Mouse (Mus musculus) liver, embryonic 15.5 days (tissue): ENCODE data around the gene Zfp217. TPM values are rescaled to one million over a fixed set of nuclear protein-coding genes. Genes with fewer than 3 reads are reported as not detected.
"Not testable (repeated sequence)": the region's sequence is repeated elsewhere in the genome, so short reads cannot be mapped to it uniquely, and the experiment has no call there.

Experiments
- ATAC-seq: fragments of 200-750 bp; cut with Nextera tagmentation; 2 replicates; pipeline ENCODE4 v1.8.0; 2017; ENCODE audit warnings: moderate number of reproducible peaks, mild to moderate bottlenecking, moderate library complexity; ENCODE audit not compliant: insufficient read depth
- H3K27ac ChIP-seq: fragments of 300-500 bp; sonication (generic); replicated peaks from 2 replicates; pipeline ENCODE4 v1.5.1; 2015; ENCODE audit warnings: mild to moderate bottlenecking, inconsistent platforms
- H3K27me3 ChIP-seq: fragments of 300-500 bp; sonication (generic); 2 replicates; pipeline ENCODE4 v1.6.1; 2015; ENCODE audit warnings: mild to moderate bottlenecking, inconsistent platforms
- H3K36me3 ChIP-seq: fragments of 300-500 bp; sonication (generic); replicated peaks from 2 replicates; pipeline ENCODE4 v1.6.1; 2015; ENCODE audit warnings: moderate library complexity, mild to moderate bottlenecking, inconsistent platforms
- H3K4me1 ChIP-seq: fragments of 300-500 bp; sonication (generic); replicated peaks from 2 replicates; pipeline ENCODE4 v1.6.1; 2015; ENCODE audit warnings: inconsistent platforms
- H3K4me2 ChIP-seq: fragments of 300-500 bp; sonication (generic); 2 replicates; pipeline ENCODE4 v1.6.1; 2015; ENCODE audit warnings: moderate library complexity, mild to moderate bottlenecking, inconsistent platforms
- H3K4me3 ChIP-seq: fragments of 300-500 bp; sonication (generic); replicated peaks from 2 replicates; pipeline ENCODE4 v1.5.1; 2015; ENCODE audit warnings: mild to moderate bottlenecking, inconsistent platforms
- H3K9ac ChIP-seq: fragments of 300-500 bp; sonication (generic); 2 replicates; pipeline ENCODE4 v1.6.1; 2015; ENCODE audit warnings: moderate library complexity, mild to moderate bottlenecking, inconsistent platforms
- H3K9me3 ChIP-seq: fragments of 300-500 bp; sonication (generic); replicated peaks from 2 replicates; pipeline ENCODE4 v1.6.1; 2016; ENCODE audit warnings: inconsistent platforms
- WGBS: fragments of 180-500 bp; shearing (Covaris S2); methylation state at CpG from one replicate; pipeline ENCODE4 v1.1.7; 2015; ENCODE audit warnings: mixed read lengths; ENCODE audit not compliant: insufficient replicate concordance; 5-methylcytosine and 5-hydroxymethylcytosine counted together
- polyA plus RNA-seq: library from polyadenylated mRNA; unstranded; fragments of >200 nt; fragmentation: Nextera tagmentation; extraction: Ambion mirVana; gene quantifications from 2 replicates; pipeline ENCODE4 v1.2.1, GENCODE M21; 2015

Gene Zfp217
- polyA plus RNA-seq, 1 experiment from 2014 or later = 3.4 TPM

DNA sequence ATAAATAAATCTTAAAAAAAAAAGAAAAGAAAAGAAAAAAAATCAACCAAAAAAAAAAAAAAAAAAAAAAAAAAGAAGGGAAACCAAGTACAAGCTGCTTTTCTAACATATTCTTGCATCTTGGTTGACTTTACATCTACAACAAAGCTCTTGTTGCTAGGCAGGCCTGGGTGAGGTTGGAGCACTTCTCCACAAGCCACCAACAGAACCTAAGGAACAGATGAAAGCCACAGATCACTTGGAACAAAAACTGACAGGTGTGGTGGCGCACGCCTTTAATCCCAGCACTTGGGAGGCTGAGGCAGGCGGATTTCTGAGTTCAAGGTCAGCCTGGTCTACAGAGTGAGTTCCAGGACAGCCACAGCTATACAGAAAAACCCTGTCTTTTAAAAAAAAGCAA is 32.9 kb upstream of the Zfp217 start:
- not testable (repeated sequence) for H3K4me3 ChIP-seq, H3K36me3 ChIP-seq, ATAC-seq, H3K27ac ChIP-seq, H3K4me2 ChIP-seq, H3K9me3 ChIP-seq, H3K9ac ChIP-seq, H3K27me3 ChIP-seq
- 84% methylated on average over 3 of the region's 3 CpGs for WGBS
- H3K4me1 ChIP-seq = peaks cover 42% of the 10 kb centered on the region

DNA sequence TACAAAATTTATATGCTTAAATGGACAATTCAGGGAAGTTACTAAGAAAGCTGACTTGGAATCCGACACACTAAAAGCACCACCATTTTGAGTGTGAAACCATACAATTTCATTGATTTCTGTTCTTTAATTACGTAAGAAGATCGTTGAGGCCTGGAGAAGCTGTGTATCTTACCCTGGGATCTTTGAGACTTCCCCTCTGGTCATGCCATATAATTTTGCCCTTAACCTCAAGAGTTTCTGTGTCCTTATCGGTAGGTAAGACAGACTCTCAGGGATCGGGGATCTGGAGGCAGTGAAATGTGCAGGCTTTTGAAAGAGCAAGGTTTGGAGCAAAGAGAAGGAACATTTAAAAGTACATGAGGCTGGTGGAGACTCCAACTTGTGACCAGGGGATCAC is 31.4 kb upstream of the Zfp217 start:
- H3K36me3 ChIP-seq = no peaks in the 10 kb centered on the region
- no peak overlapping the region for H3K9ac ChIP-seq
- no peak overlapping the region for H3K4me3 ChIP-seq
- no peak overlapping the region for H3K4me2 ChIP-seq
- H3K27me3 ChIP-seq = no peaks in the 10 kb centered on the region
- H3K4me1 ChIP-seq = peaks cover 42% of the 10 kb centered on the region
- no peak for ATAC-seq
- WGBS = 36% methylated on average over 5 of the region's 5 CpGs
- H3K9me3 ChIP-seq = no peaks in the 10 kb centered on the region
- H3K27ac ChIP-seq = no peak overlapping the region

DNA sequence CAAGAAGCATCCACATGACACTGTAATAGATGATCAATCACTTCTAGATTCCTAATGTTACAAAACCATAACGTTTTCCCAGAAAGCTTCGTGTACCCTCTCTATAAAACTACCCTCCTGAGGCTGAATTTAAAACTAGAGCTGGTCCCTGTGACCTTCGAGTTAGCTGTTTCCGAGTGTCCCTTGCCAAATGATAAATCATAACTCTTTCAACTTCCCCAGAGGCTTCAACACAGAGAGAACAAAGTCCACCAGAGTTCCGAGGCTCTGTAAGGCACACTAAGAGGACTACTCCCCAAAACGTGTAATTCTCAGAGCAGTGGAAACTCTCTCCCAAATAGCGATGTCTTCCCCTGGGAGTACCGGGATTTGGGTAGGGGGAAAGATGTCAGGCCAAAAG is 29.4 kb upstream of the Zfp217 start:
- no peak overlapping the region for H3K27ac ChIP-seq
- H3K36me3 ChIP-seq = no peaks in the 10 kb centered on the region
- H3K4me3 ChIP-seq = no peak overlapping the region
- H3K27me3 ChIP-seq = no peaks in the 10 kb centered on the region
- no peak overlapping the region; the same call in 1 of the 2 replicates for H3K4me2 ChIP-seq
- ATAC-seq = no peak
- peaks cover 46% of the 10 kb centered on the region for H3K4me1 ChIP-seq
- H3K9ac ChIP-seq = no peak overlapping the region
- 30% methylated on average over 8 of the region's 8 CpGs for WGBS
- no peaks in the 10 kb centered on the region for H3K9me3 ChIP-seq

DNA sequence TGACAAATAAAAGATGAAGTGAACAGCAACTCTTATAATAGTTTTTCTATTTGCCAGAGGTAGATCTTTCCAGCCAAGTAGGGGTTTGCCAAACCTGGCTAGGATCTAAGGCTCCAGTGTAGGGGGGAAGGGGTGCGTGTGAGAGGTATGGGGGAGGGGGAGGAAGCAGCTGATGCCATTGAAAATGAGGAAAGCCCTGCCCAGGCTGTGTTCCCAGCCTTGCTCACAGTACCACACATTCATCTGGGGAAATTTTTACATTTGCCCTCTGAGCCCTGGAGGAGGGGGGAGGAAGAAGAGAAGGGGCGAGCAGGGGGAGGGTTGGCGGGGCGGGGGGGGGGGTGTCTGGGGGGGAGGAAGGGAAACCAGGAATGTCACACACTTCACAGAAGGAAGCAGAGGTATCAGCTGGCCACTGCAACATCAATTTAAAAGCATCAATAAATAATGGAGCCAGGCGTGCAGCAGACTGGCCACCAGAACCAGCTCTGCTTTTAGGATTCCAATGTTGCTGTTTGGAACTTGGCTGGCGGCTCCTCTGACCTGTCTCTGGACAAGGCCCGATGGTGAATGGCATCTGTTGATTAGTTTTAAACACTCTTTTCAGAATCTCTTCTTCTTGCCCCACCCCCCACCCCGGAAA is 28.5 kb upstream of the Zfp217 start:
- Histone ChIP-seq H3K36me3 (no peaks in the 10 kb centered on the region), H3K9ac (no peak overlapping the region), H3K4me3 (no peak overlapping the region), H3K27ac (0 out of 2 replicates have a peak overlapping the region, but pooled peaks have one; percentile 66), H3K9me3 (no peaks in the 10 kb centered on the region), H3K4me1 (peaks cover 46% of the 10 kb centered on the region), H3K4me2 (no peak overlapping the region), H3K27me3 (no peaks in the 10 kb centered on the region)
- no peak for ATAC-seq
- 51% methylated on average over 6 of the region's 8 CpGs for WGBS

DNA sequence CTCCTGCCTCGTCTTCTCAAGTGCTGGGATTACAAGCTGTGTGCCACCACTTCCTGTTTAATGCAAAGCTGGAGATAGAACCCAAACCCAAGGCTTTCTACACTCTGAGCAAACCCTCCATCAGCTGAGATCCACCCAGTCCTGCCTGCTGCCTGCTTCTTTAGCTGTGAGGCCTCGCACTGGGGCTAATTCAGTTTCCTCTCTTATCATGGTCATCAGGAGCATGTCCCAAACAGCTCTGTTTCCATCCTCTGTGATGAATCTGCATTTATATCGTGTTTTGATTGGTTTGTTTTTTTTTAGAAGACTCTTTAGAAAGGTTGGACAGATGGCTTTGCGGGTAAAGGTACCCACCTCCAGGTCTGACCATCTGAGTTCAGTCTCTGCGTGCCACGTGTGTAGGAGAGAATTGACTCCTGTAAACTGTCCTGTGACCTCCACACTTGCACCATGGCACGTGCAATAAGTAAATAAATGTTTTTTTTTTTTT is 27.8 kb upstream of the Zfp217 start:
- Histone ChIP-seq H3K4me2 (peak overlapping the region; percentile 11; the same call in 1 of the 2 replicates), H3K4me1 (peaks cover 46% of the 10 kb centered on the region), H3K4me3 (no peak overlapping the region), H3K36me3 (no peaks in the 10 kb centered on the region), H3K27me3 (no peaks in the 10 kb centered on the region), H3K27ac (peak overlapping the region; percentile 66), H3K9ac (no peak overlapping the region), H3K9me3 (no peaks in the 10 kb centered on the region)
- ATAC-seq = peak; percentile 65
- 11% methylated on average over 7 of the region's 7 CpGs for WGBS

DNA sequence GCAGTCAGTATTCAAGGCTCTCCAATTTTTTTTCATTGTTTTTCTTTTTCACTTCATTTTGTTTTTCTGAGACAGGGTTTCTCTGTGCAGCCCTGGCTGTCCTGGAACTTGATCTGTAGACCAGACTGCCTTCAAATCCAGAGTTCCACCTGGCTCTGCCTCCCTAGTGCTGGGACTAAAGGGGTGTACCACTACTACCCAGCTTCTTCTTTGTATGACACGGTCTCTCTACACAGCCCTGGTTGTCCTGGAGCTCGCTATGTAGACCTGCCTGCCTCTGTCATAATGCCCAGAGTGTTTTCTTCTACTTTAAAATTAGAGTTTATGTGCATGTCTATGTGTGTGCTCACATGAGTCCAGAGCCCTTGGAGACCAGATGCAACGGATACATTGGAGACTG is 27.3 kb upstream of the Zfp217 start:
- no peak overlapping the region for H3K4me2 ChIP-seq
- WGBS = 42% methylated on average over 3 of the region's 3 CpGs

DNA sequence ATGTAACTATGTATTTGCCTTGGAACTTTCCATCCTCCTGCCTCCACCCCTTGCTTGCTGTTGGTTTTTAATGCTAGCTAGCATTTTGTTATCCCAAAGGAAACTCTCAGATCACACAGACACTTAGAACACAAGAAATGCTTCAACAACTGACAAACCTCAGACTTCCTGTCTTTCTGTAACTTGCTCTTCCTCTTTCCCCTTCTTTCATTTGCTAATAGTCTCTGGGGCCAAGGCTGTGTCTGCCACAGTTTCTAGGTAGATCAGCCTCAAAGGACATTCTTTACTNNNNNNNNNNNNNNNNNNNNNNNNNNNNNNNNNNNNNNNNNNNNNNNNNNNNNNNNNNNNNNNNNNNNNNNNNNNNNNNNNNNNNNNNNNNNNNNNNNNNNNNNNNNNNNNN is 21.2 kb upstream of the Zfp217 start:
- H3K9ac ChIP-seq = no peak overlapping the region
- no peak for ATAC-seq
- H3K4me2 ChIP-seq = no peak overlapping the region
- peak overlapping the region; percentile 67 for H3K27ac ChIP-seq
- no peak overlapping the region for H3K4me3 ChIP-seq
- no peaks in the 10 kb centered on the region for H3K9me3 ChIP-seq
- H3K4me1 ChIP-seq = peaks cover 21% of the 10 kb centered on the region
- no peaks in the 10 kb centered on the region for H3K27me3 ChIP-seq
- H3K36me3 ChIP-seq = no peaks in the 10 kb centered on the region

More for the DNA sequence above, 27.3 kb upstream of the Zfp217 start:
- H3K9ac ChIP-seq = no peak overlapping the region
- H3K27ac ChIP-seq = peak overlapping the region; percentile 66
- no peaks in the 10 kb centered on the region for H3K36me3 ChIP-seq
- H3K27me3 ChIP-seq = no peaks in the 10 kb centered on the region
- peak; percentile 27 for ATAC-seq
- no peak overlapping the region for H3K4me3 ChIP-seq
- no peaks in the 10 kb centered on the region for H3K9me3 ChIP-seq
- peaks cover 46% of the 10 kb centered on the region for H3K4me1 ChIP-seq

DNA sequence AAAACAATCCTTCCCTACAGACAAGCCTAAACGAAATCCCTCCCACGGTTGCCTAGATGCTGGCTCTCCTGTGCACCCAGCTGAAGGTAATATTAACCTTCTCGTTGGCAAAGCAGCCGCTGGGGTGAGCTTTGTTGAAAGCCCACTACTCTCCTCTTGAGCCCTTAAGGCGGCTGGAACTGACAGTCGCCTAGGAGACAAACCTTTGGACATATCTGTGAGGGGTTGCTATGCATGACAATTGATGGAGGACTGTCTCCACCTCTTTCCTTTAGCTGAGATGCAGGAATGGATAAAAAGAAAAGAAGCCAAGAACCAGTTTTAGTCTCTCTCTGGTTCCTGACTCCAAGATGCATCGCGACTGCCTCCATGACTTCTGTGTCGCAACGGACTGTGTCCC is 17.7 kb upstream of the Zfp217 start:
- no peaks in the 10 kb centered on the region for H3K9me3 ChIP-seq
- no peak overlapping the region for H3K4me3 ChIP-seq
- no peak overlapping the region for H3K9ac ChIP-seq
- H3K27me3 ChIP-seq = no peaks in the 10 kb centered on the region
- peaks cover 13% of the 10 kb centered on the region for H3K4me1 ChIP-seq
- WGBS = 81% methylated on average over 10 of the region's 10 CpGs
- ATAC-seq = no peak
- H3K27ac ChIP-seq = no peak overlapping the region
- H3K4me2 ChIP-seq = no peak overlapping the region
- no peaks in the 10 kb centered on the region for H3K36me3 ChIP-seq

DNA sequence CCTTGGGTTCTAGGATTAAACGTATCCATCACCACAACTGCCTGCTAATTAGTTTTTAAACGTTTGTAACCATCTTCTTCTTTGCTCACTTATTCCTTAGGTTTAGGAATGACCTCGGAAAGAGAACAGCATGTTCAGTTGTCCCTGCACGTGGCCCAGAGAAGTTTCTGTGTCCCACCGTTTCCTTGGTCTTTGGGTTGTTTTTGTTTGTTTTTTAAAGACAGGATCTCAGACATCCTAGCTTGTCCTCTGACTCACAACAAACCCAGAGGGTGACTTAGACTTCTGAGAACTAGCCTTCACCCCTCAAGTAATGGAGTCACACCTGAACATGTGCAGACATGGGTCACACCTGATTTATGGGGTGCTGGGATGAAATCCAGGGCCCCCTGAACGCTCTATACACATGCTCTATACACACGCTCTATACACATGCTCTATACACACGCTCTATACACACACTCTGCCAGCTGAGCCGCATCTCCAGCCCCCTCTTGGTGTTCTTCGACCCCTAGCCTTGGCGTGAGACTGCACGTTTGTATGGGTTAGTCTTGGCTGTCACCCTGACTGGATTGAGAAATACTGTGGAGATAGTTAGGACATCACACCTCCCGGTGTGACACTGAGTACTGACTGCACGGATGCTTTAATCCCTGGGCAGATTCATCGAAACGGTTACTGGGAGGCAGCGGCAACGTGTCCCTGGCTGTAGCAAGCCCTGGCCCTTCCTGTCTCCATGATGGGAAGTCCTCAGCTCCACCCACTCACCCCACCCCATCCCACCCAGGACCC is 16.0 kb upstream of the Zfp217 start:
- no peak for ATAC-seq
- peaks cover 24% of the 10 kb centered on the region for H3K4me1 ChIP-seq
- WGBS = 62% methylated on average over 18 of the region's 18 CpGs
- no peak overlapping the region for H3K27ac ChIP-seq
- H3K36me3 ChIP-seq = no peaks in the 10 kb centered on the region
- H3K27me3 ChIP-seq = no peaks in the 10 kb centered on the region
- no peaks in the 10 kb centered on the region for H3K9me3 ChIP-seq
- H3K4me3 ChIP-seq = no peak overlapping the region
- H3K4me2 ChIP-seq = no peak overlapping the region
- no peak overlapping the region for H3K9ac ChIP-seq

DNA sequence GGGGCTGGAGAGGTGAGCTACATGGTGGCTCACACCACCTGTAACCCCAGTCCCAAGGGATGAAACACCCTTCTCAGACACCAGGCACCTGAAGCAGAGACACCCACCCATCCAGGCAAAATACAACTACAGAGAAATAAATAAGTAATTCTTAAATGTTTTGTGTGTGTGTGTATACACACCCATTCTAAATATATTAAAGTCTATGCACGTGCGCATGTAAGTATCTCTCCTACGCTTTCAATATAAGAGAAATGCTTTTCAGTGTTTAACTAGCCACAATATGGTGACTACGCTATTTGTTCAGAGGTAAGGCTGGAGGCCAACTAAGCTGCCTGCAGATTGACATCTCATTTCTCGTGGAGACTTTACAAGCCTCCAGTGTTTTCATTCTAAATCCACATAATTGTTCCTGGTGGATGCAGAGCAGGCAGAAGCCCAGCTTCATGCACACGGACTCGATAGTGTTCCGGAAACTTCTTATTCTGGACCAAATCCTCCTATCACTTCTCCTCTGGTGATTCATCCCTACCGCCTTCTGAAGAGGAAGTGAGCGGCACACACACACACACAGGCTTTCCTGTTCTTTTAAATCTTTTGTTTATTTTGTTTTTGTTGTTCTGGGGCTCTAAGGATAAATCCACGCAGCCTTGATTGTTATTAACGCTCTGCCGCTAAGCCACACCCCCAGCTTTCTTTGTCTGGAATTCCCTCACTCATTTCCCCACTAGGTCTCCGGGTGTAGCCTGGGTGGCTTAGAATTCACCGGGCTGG is 12.1 kb upstream of the Zfp217 start:
- peak overlapping the region; percentile 89 for H3K27ac ChIP-seq
- WGBS = 25% methylated on average over 15 of the region's 15 CpGs

DNA sequence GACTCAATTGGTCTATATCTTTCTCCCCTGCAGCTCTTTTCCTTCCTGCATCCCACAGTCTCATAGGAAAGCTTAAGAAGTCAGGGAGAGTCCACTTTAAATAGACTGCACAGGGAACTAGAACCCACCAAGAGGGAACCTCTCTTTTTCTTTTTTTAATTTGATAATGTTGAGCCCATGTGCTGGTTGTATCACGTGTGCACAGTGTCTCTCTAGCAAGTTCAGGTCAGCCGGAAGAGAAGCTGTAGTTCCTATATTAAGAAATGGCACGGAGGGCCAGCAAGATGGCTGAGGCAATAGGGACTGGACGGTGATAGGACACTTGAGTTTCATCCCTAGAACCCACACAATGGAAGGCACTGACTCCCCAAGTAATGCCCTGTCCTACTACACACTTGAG is 11.1 kb upstream of the Zfp217 start:
- ATAC-seq = no peak
- Histone ChIP-seq H3K4me1 (peaks cover 62% of the 10 kb centered on the region), H3K36me3 (no peaks in the 10 kb centered on the region), H3K4me2 (peak overlapping the region; percentile 64), H3K9me3 (no peaks in the 10 kb centered on the region), H3K27ac (peak overlapping the region; percentile 89), H3K4me3 (no peak overlapping the region), H3K27me3 (no peaks in the 10 kb centered on the region), H3K9ac (0 out of 2 replicates have a peak overlapping the region, but pooled peaks have one; percentile 47)
- WGBS = 67% methylated on average over 4 of the region's 4 CpGs

More for the DNA sequence above, 12.1 kb upstream of the Zfp217 start:
- H3K9ac ChIP-seq = no peak overlapping the region
- H3K9me3 ChIP-seq = no peaks in the 10 kb centered on the region
- no peaks in the 10 kb centered on the region for H3K36me3 ChIP-seq
- H3K4me2 ChIP-seq = peak overlapping the region; percentile 35
- no peaks in the 10 kb centered on the region for H3K27me3 ChIP-seq
- ATAC-seq = no peak
- H3K4me1 ChIP-seq = peaks cover 60% of the 10 kb centered on the region
- H3K4me3 ChIP-seq = 0 out of 2 replicates have a peak overlapping the region, but pooled peaks have one; percentile 7
